Mouse (Mus musculus) heart, postnatal 25 days (tissue): ENCODE measurements around the gene Prop1. TPM values are rescaled to one million over a fixed set of nuclear protein-coding genes. Genes with fewer than 3 reads are reported as not detected.

Source experiments
- total RNA-seq, 2 experiments: library from RNA; stranded (reverse); gene quantifications; 2 replicates each; pipeline ENCODE4 v1.2.3; 2021

The Prop1 gene
- total RNA-seq, 2 experiments from 2014 or later, result not detected

Other genes starting within 250 kb of the Prop1 start
- gene Zfp354c, start 126.0 kb downstream of the Prop1 start, total RNA-seq, result 1 to 10 TPM; 3.4 to 4.6 TPM
- gene Zfp879, start 112.2 kb downstream of the Prop1 start, total RNA-seq, result 1 to 10 TPM; 1.1 to 1.3 TPM
- gene Grm6, start 103.1 kb downstream of the Prop1 start, total RNA-seq, result not detected
- gene Zfp454, start 66.1 kb downstream of the Prop1 start, total RNA-seq, result 1 to 10 TPM in 1 of 2 experiments, under 1 TPM in 1; 0.86 to 1.1 TPM
- gene Zfp2, start 37.6 kb downstream of the Prop1 start, total RNA-seq, result 1 to 10 TPM; 3.3 to 3.7 TPM
- gene Zfp354b, start 22.1 kb downstream of the Prop1 start, total RNA-seq, result 1 to 10 TPM; 1.4 to 2.2 TPM
- gene 4933414I15Rik, start 10.0 kb downstream of the Prop1 start, total RNA-seq, result not detected
- not detected for gene Olfr1378, start 12.8 kb upstream of the Prop1 start, total RNA-seq
- not detected for gene Olfr1377, start 28.2 kb upstream of the Prop1 start, total RNA-seq
- gene Olfr51, start 49.8 kb upstream of the Prop1 start, total RNA-seq, result not detected
- gene Olfr54, start 60.5 kb upstream of the Prop1 start, total RNA-seq, result not detected
- gene Olfr1375, start 94.3 kb upstream of the Prop1 start, total RNA-seq, result not detected
- gene Zfp354a, start 105.5 kb upstream of the Prop1 start, total RNA-seq, result 1 to 10 TPM; 1.6 TPM